Mouse (Mus musculus): Measurements from ENCODE around the gene Xlr3b.
"Not testable (repeated sequence)": the region's sequence is repeated elsewhere in the genome, so short reads cannot be mapped to it uniquely, and the experiment has no call there.

The Xlr3b gene

DNA sequence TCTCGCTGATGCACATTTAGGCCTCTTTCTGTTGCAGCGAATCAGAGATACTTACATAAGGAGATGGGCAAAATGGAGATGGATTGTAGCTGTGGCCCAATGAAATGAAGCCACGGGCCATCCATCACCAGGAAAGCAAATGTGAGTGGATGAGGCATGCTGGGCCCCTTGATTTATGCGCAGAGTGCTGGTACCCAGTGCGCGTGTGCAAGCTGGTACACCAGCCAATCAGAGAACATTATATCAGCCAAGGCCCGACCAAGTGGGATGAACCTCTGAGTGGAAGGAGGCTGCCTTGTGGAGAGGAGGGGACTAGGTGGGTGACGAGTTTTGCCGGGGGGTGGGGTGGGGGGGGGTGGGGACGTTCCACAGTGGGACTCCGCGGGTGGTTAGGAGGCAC is at the start of gene Xlr3b:
Gene Xlr3b (plus strand): TSS at position 274 of the 400 bp plus-strand sequence.
- CTCF ChIA-PET = not testable (repeated sequence)

DNA sequence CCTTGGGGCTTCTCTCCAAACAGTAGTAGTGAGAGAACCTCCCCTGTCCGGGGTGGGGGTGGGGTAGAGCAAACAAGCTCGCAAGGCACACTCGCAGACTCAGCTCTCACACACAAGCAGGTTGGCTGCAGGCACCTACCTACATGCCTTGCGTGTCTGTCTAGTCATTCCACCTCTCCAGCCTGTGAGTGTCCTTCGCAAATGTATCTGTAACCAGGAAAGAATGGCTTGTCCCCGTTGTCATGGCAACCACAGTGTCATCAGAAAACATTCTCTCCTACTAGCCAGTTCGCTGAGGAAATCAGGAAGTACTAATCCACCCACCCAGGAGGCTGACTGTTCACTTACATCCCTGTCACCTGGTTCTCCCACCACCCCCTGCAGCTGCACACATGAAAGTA is 48.8 kb upstream of the Xlr3b start:
- CTCF ChIA-PET = not testable (repeated sequence)

DNA sequence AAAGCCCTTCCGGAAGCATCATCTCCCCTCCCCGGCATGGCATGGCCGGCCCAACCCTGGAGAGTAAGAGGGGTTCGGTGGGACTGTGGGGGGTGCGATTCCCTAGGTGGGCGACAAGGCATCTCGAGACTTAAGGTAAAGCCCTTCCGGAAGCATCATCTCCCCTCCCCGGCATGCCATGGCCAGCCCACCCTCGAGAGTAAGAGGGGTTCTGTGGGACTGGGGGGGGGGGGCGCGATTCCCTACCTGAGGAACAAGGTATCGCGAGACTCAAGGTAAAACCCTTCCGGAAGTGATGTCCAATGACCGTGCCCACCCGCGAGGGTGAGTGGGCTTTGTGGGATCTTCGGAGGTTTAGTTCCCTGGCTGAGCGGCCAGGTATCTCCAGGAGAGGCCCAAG is 43.5 kb upstream of the Xlr3b start, which contains the start of gene Xlr5b:
Gene Xlr5b (plus strand): TSS at position 301 of the 400 bp plus-strand sequence.
- CTCF ChIA-PET = not testable (repeated sequence)

DNA sequence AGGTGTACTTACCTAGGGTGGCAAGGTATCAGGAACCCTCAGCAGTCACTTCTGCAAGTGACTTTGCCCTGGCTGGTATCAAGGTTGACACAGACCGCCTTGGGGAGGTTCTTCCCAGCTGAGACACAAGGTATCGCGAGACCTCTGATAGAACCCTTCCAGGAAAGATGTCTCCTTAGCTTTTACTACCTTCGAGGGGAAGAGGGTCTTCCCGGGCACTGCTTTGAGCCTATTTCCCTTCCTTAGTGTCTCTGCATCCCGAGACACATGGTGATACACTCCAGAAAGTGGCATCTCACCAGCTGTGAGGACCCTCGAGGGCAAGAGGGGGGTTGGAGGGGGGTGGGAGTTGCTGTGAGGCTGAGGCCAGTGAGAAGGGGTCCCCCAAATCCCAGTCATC is 42.7 kb upstream of the Xlr3b start, which contains the start of gene DXBay18:
Gene DXBay18 (minus strand): TSS at position 101 of the 400 bp plus-strand sequence.
- CTCF ChIA-PET = not testable (repeated sequence)

DNA sequence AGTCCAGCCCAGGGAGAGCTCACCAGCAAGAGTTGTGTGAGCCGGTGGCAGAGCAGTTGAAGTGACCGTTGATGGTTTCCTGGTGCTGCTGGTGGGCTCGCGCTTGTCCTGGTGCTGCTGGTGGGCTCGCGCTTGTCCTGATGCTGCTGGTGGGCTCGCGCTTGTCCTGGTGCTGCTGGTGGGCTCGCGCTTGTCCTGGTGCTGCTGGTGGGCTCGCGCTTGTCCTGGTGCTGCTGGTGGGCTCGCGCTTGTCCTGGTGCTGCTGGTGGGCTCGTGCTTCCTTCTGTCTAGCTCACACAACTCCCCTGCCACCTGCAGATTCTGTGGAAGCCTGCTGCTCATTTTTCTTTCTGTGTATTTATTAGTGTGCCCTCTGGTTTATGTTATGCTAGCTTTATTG is 15.1 kb upstream of the Xlr3b start, which contains the start of gene Spin2d:
Gene Spin2d (minus strand): TSS at position 101 of the 400 bp plus-strand sequence.
- CTCF ChIA-PET = not testable (repeated sequence)

DNA sequence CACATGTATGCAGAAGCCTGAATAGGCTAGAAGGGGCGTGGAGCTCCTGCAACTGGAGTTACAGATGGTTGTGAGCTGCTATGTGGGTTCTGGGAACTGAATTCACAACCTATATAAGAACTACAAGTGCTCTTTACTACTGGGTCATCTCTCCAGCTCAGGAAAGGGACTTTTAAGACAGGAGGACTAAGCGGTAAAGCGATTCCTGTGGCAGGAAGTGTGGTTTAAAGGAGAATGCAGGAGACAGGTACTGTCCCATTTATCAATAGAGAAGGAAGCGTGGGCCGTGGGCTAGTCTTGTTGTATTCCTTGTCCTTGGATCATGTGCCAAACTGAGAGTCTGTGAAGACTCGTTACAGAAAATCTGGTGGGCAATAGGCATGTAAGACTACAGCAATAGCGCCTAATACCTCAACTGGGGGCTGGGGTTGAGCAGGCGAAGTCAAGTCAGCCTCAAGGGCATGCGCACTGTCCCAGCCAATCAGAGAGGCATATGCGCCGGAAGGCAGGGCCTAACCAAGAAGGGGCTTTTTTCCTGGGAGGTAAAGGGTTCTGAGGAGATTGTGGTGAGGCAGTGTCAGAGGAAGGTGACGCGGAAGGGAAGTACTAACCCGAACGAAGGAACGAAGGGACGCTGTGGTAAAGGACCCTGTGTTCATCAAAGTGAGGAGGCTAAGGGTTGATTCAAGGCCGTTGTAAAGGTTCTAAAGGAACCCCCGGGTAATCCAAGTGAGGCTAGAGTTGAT is 22.0 kb downstream of the Xlr3b start, which contains the start of gene Xlr4b:
Gene Xlr4b (plus strand): TSS at position 515 of the 746 bp plus-strand sequence.
- CTCF ChIA-PET = not testable (repeated sequence)

DNA sequence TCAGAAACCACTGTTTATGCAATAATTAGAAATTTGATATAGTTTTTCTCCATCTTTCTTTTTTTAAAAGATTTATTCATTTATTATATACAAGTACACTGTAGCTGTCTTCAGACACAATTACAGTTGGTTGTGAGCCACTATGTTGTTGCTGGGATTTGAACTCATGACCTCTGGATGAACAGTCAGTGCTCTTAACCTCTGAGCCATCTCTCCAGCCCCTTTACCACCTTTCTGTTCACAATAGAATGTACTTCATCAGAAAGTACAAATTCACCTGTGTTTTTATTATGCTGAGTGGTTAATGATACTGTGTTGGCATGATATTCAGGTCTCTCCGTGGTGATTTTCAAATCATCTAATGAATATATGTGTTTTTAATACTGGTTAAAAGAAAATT is 33.4 kb downstream of the Xlr3b start:
- CTCF ChIA-PET = no interaction called here

DNA sequence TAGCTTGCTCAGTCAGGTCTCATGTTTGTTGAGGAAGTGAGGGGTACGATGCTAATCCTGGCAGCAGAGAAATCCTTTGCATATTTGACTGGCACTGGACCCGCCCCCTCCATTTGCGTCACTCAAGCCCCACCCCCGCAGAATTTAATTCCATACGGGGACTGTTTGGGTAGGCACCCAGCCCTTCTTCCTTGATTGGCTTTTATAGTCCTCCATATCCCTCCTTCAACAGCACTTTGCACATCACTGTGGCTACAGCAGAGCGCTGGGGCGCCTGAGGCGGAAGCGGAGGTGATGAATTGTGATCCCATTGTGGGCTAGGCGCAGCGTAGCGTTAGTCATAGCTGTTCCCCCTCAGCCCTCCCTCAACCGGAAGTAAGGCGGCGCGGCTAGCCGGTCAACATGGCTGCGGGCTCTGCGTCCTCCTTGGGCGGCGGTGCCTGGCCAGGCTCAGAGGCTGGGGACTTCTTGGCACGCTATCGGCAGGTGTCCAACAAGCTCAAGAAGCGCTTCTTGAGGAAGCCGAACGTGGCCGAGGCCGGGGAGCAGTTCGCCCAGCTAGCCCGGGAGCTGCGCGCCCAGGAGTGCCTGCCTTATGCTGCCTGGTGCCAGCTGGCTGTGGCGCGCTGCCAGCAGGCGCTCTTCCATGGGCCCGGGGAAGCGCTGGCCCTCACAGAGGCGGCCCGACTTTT is 36.1 kb downstream of the Xlr3b start, which contains the start of gene F8a:
Gene F8a (plus strand): TSS at position 378 of the 692 bp plus-strand sequence.
- CTCF ChIA-PET = no interaction called here

DNA sequence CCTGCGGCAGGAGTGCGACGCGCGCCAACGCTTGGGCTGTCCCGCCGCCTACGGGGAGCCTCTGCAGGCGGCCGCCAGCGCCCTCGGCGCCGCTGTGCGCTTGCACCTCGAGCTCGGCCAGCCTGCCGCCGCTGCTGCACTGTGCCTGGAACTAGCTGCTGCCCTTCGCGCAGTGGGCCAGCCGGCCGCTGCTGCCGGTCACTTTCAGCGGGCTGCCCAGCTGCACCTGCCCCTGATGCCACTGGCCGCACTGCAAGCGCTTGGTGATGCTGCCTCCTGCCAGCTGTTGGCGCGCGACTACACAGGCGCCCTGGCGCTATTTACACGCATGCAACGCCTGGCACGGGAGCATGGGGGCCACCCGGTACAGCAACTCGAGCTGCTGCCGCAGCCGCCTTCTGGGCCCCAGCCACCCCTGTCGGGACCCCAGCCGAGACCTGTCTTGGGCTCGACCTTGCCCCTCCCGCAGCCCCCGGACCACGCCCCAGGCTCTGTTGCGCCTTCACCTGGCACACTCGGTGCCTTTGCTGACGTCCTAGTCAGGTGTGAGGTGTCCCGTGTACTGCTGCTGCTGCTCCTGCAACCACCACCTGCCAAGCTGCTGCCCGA is 36.7 kb downstream of the Xlr3b start:
- CTCF ChIA-PET = no interaction called here

DNA sequence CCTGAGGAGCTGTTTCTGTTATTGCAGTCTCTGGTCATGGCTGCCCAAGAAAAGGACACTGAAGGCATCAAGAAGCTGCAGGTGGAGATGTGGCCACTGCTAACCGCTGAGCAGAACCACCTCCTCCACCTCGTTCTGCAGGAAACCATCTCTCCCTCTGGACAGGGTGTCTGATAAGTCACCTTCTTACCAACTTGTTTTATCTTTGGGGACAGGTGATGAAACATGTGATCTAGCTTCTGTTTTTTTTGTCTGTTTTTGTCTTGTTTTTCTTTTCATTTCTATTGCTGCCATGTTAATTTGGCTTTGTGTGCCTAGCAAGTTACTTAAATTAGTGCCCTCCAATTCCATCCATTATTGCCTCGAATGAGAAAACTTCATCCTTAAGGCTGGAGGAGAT is 37.3 kb downstream of the Xlr3b start:
- CTCF ChIA-PET = no interaction called here

DNA sequence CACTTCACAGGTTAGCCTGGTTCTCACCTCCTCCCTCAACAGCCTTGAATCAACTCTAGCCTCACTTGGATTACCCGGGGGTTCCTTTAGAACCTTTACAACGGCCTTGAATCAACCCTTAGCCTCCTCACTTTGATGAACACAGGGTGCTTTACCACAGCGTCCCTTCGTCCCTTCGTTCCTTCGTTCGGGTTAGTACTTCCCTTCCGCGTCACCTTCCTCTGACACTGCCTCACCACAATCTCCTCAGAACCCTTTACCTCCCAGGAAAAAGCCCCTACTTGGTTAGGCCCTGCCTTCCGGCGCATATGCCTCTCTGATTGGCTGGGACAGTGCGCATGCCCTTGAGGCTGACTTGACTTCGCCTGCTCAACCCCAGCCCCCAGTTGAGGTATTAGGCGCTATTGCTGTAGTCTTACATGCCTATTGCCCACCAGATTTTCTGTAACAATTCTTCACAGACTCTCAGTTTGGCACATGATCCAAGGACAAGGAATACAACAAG is 50.9 kb downstream of the Xlr3b start, which contains the start of gene Xlr4c:
Gene Xlr4c (minus strand): TSS at position 310 of the 505 bp plus-strand sequence.
- CTCF ChIA-PET = not testable (repeated sequence)
